In the genomic region with DNA sequence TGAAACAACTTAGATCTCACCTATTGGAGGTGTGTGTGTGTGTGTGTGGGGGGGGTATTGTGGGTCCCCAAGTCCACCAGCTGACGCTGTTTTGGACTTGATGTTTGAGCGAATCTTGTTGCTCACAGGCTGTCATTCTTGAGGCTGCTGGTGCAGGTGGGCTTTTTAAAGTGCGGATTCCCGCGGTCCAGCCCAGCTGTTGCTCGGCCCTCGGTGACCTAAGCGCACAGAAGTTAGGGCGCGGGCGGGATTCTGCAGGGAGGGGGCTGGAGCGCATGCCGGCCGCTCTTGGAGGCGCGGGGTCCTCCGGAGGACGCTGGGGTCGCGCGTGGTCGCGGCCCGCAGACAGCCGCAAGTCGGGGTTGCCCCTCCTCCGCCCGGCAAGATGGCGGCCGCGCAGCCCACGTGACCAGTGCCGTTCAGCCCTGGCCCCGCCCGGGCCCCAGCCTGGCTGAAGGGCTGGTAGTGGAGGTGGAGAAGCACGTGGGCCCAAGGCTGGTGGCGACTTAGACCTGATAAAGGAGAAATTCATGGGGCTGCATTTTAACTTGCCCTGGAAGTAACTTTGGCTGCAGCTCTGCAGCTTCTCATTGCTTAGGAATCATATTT, we compare ENCODE assay signal across 8 mouse cellular contexts. TPM values are rescaled to one million over a fixed set of nuclear protein-coding genes. Genes with fewer than 3 reads are reported as not detected.
DNase-seq lines count a peak whose midpoint lies in the region; ATAC-seq and TF ChIP-seq lines count a peak whose summit lies in the region.

No protein-coding gene starts in this region.

- H3K9me3 ChIP-seq in E14TG2a.4 (ENCODE audit: low read length) = no peaks in the 10 kb centered on the region
- H3K9me3 ChIP-seq in forebrain, embryonic 13.5 days (replicated peaks) = no peaks in the 10 kb centered on the region
- H3K9me3 ChIP-seq in liver, postnatal 0 days (ENCODE audit: low read length) = no peaks in the 10 kb centered on the region
- no peaks in the 10 kb centered on the region for H3K9me3 ChIP-seq in neural tube, embryonic 13.5 days

- no peak overlapping the region for H3K27ac ChIP-seq in forebrain, embryonic 13.5 days
- H3K27ac ChIP-seq in liver, postnatal 0 days (ENCODE audit: low read depth) = peak overlapping the region; percentile 99
- peak overlapping the region; percentile 29; the same call in 1 of the 2 replicates for H3K27ac ChIP-seq in neural tube, embryonic 13.5 days (replicated peaks)

- peaks cover 12% of the 10 kb centered on the region for H3K27me3 ChIP-seq in E14TG2a.4 (ENCODE audit: insufficient read depth, low read length)
- H3K27me3 ChIP-seq in forebrain, embryonic 13.5 days = no peaks in the 10 kb centered on the region
- H3K27me3 ChIP-seq in liver, postnatal 0 days (ENCODE audit: insufficient read depth, low read length) = no peaks in the 10 kb centered on the region
- H3K27me3 ChIP-seq in neural tube, embryonic 13.5 days = peaks cover 3% of the 10 kb centered on the region; the same call in 1 of the 2 replicates

- H3K4me1 ChIP-seq in E14TG2a.4 (replicated peaks; ENCODE audit: low read depth, low read length) = peaks cover 72% of the 10 kb centered on the region
- H3K4me1 ChIP-seq in forebrain, embryonic 13.5 days = peaks cover 29% of the 10 kb centered on the region
- peaks cover 28% of the 10 kb centered on the region for H3K4me1 ChIP-seq in liver, postnatal 0 days (ENCODE audit: insufficient read depth)
- H3K4me1 ChIP-seq in neural tube, embryonic 13.5 days (replicated peaks) = peaks cover 43% of the 10 kb centered on the region

- under 1% methylated on average over 35 of the region's 37 CpGs for WGBS in forebrain, embryonic 13.5 days
- WGBS in liver, postnatal 0 days (ENCODE audit: insufficient replicate concordance) = under 1% methylated on average over 37 of the region's 37 CpGs
- under 1% methylated on average over 37 of the region's 37 CpGs for WGBS in neural tube, embryonic 13.5 days

- TF ChIP-seq EP300 in liver, postnatal 0 days (IDR thresholded peaks at IDR 0.05; ENCODE audit: low read depth) = no peak

- ATAC-seq in forebrain, embryonic 13.5 days = peak; percentile 68
- peak; percentile 46 for ATAC-seq in liver, postnatal 0 days
- peak; percentile 57 for ATAC-seq in neural tube, embryonic 13.5 days (ENCODE audit: low read depth)

- peak overlapping the region; percentile 100 for H3K4me2 ChIP-seq in forebrain, embryonic 13.5 days
- H3K4me2 ChIP-seq in liver, postnatal 0 days (ENCODE audit: low read depth, low read length) = peak overlapping the region; percentile 96
- H3K4me2 ChIP-seq in neural tube, embryonic 13.5 days = peak overlapping the region; percentile 100

- H3K36me3 ChIP-seq in E14TG2a.4 (ENCODE audit: insufficient read depth, low read length) = no peaks in the 10 kb centered on the region
- no peaks in the 10 kb centered on the region for H3K36me3 ChIP-seq in forebrain, embryonic 13.5 days (ENCODE audit: poor library complexity, severe bottlenecking)
- no peaks in the 10 kb centered on the region for H3K36me3 ChIP-seq in liver, postnatal 0 days (replicated peaks; ENCODE audit: insufficient read depth, low read length)
- no peaks in the 10 kb centered on the region for H3K36me3 ChIP-seq in neural tube, embryonic 13.5 days

- DNase-seq in c-Kit-positive CD71-positive TER-119-positive erythroid progenitor cells, embryonic 14.5 days (ENCODE audit: low spot score) = peak; percentile 84
- peak; percentile 90 for DNase-seq in heart, postnatal 10 days
- DNase-seq in layer of hippocampus, adult 11-12 months (ENCODE audit: low spot score) = peak; percentile 85
- peak; percentile 90 for DNase-seq in liver, postnatal 0 days
- DNase-seq in telencephalon, adult 2 months (ENCODE audit: low read depth, low spot score) = peak; percentile 57

- peak overlapping the region; percentile 81 for H3K9ac ChIP-seq in forebrain, embryonic 13.5 days
- H3K9ac ChIP-seq in liver, postnatal 0 days (replicated peaks) = peak overlapping the region; percentile 89
- H3K9ac ChIP-seq in neural tube, embryonic 13.5 days = peak overlapping the region; percentile 75

- intact Hi-C loops in heart, postnatal 10 days (cut with DNase I) = no loop called here

- peak overlapping the region; percentile 81 for H3K4me3 ChIP-seq in E14TG2a.4 (replicated peaks; ENCODE audit: low read length)
- H3K4me3 ChIP-seq in forebrain, embryonic 13.5 days = peak overlapping the region; percentile 78
- H3K4me3 ChIP-seq in liver, postnatal 0 days (ENCODE audit: low read depth, low read length) = peak overlapping the region; percentile 89
- peak overlapping the region; percentile 60 for H3K4me3 ChIP-seq in neural tube, embryonic 13.5 days

- TF ChIP-seq CTCF in E14TG2a.4 (conservative IDR thresholded peaks at IDR 0.05; ENCODE audit: low read length) = no peak
- no peak for TF ChIP-seq CTCF in liver, postnatal 0 days (IDR thresholded peaks at IDR 0.05; ENCODE audit: low read depth)

RNA-seq across cellular contexts. Expression of a gene that starts 3.5 kb away (rescaled TPM):
- 1.7 and 1.8 TPM in 2 replicates for polyA plus RNA-seq in forebrain, embryonic 13.5 days (2015; fragmentation: Nextera tagmentation; extraction: Ambion mirVana)
- total RNA-seq in heart, postnatal 10 days (2021) = 1 to 10 TPM; 8.8 to 9.1 TPM
- polyA plus RNA-seq in liver, postnatal 0 days (2015; fragmentation: Nextera tagmentation; extraction: Ambion mirVana) = 1.4 and 1.6 TPM in 2 replicates
- polyA plus RNA-seq in neural tube, embryonic 13.5 days (2015; fragmentation: Nextera tagmentation; extraction: Ambion mirVana) = 1.4 and 1.7 TPM in 2 replicates
